Mouse (Mus musculus): ENCODE measurements around the gene Arhgef17. TPM values are rescaled to one million over a fixed set of nuclear protein-coding genes. Genes with fewer than 3 reads are reported as not detected.
A peak's percentile ranks its signal among the peaks of the same experiment; 100 is the strongest.

Arhgef17 gene
- polyA plus RNA-seq, 1 experiment from 2014 or later: 14.6 TPM

DNA sequence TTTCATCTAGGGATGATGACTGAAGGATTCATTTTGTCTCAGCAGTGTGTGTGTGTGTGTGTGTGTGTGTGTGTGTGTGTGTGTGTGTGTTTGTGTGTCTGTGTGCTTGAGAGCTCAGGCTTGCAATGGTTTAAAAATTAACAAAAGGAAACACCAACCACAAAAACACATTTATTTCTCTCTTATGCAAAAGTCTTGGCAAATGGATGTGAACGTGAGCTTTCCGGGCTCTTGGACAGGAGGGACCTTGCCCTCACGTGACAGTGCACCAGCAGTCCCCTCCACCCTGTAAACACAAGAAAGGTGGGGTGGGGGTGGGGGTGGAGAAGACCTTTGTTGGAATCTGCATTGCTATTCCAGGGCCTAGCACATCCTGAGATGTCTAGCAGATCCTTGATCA, 5.6 kb upstream of the Arhgef17 start:
- no peak overlapping the region for H3K27ac ChIP-seq (replicated peaks)
- H3K4me2 ChIP-seq: no peak overlapping the region
- no peaks in the 10 kb centered on the region for H3K36me3 ChIP-seq
- 79% methylated on average over 3 of the region's 3 CpGs for WGBS
- no peak overlapping the region for H3K9ac ChIP-seq
- H3K9me3 ChIP-seq: no peaks in the 10 kb centered on the region
- no peak for ATAC-seq (ENCODE audit: low FRiP score, low read depth)
- no peak overlapping the region for H3K4me3 ChIP-seq
- peaks cover 6% of the 10 kb centered on the region for H3K4me1 ChIP-seq (replicated peaks)
- peaks cover 12% of the 10 kb centered on the region for H3K27me3 ChIP-seq

DNA sequence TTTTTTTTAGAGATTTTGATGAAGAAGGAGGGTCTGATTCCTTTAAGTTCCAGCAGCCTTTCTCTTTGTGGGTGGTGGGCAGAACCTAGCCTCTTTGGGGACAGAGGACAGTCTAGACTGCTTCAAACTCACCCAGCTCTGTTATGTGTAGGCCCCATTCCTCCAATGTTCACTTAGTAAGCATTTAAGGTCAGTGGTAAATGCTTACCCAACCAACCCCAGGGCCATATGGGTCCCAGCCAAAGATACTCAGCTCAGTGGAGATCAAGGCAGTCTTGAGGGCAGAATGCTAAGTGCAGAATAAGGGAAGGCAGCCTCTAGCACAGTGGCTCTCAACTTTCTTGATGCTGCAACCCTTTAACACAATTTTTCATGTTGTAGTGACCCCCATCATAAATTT, 1.6 kb upstream of the Arhgef17 start:
- Histone ChIP-seq H3K36me3 (no peaks in the 10 kb centered on the region), H3K27me3 (peaks cover 36% of the 10 kb centered on the region)
- ATAC-seq (ENCODE audit: low FRiP score, low read depth): no peak

DNA sequence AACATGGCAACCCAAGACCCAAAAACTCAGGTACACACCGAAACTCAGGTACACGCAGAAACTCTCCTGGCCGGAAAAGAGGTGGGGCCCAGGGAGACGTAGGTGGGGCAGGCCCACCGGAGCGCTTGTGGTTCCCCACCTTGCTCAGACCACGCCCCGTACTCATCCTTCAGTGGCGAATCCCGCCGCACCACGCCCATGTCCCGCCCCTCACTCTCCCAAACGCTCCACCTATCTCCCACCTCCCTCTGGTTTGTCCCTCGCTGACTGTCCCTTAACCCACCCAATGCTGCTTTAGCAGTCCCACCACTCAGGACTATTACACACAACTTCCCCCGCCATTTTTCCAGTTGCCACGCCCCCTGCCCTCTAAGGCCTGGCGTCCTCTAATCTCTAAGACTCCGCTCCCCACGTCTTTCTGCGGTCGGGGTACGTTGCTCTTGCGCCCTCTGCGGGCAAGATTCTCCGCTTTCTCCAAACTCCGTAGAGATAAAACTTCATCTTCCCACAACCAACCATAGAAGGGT, 637 bp upstream of the Arhgef17 start:
- no peaks in the 10 kb centered on the region for H3K9me3 ChIP-seq
- peaks cover 34% of the 10 kb centered on the region for H3K4me1 ChIP-seq (replicated peaks)
- H3K4me2 ChIP-seq: peak overlapping the region; percentile 87
- H3K9ac ChIP-seq: peak overlapping the region; percentile 27
- no peaks in the 10 kb centered on the region for H3K36me3 ChIP-seq
- under 1% methylated on average over 27 of the region's 27 CpGs for WGBS
- peak overlapping the region; percentile 50 for H3K4me3 ChIP-seq
- ATAC-seq (ENCODE audit: low FRiP score, low read depth): peak; percentile 86
- H3K27ac ChIP-seq (replicated peaks): peak overlapping the region; percentile 68
- peaks cover 42% of the 10 kb centered on the region for H3K27me3 ChIP-seq

More for the DNA sequence above, 1.6 kb upstream of the Arhgef17 start:
- no peak overlapping the region for H3K9ac ChIP-seq
- no peak overlapping the region for H3K27ac ChIP-seq (replicated peaks)
- no peak overlapping the region for H3K4me2 ChIP-seq
- peaks cover 26% of the 10 kb centered on the region for H3K4me1 ChIP-seq (replicated peaks)
- H3K9me3 ChIP-seq: no peaks in the 10 kb centered on the region
- no peak overlapping the region for H3K4me3 ChIP-seq

GRCm38 (mm10) chr7:100931316-100931925, 486 bp downstream of the Arhgef17 start:
- ATAC-seq (ENCODE audit: low FRiP score, low read depth): no peak; the same call in 1 of the 2 replicates
- Histone ChIP-seq H3K4me1 (replicated peaks) (peaks cover 42% of the 10 kb centered on the region), H3K4me3 (peak overlapping the region; percentile 50), H3K4me2 (peak overlapping the region; percentile 87), H3K36me3 (no peaks in the 10 kb centered on the region), H3K9ac (peak overlapping the region; percentile 27), H3K27me3 (peaks cover 42% of the 10 kb centered on the region), H3K27ac (replicated peaks) (peak overlapping the region; percentile 68), H3K9me3 (no peaks in the 10 kb centered on the region)
- under 1% methylated on average over 69 of the region's 73 CpGs for WGBS

GRCm38 (mm10) chr7:100930619-100931315, 1.1 kb downstream of the Arhgef17 start:
- H3K27ac ChIP-seq (replicated peaks): peak overlapping the region; percentile 68; the same call in 1 of the 2 replicates
- H3K4me1 ChIP-seq (replicated peaks): peaks cover 47% of the 10 kb centered on the region
- 5% methylated on average over 53 of the region's 53 CpGs for WGBS
- peak overlapping the region; percentile 87 for H3K4me2 ChIP-seq
- H3K27me3 ChIP-seq: peaks cover 42% of the 10 kb centered on the region
- H3K9me3 ChIP-seq: no peaks in the 10 kb centered on the region
- peak overlapping the region; percentile 50 for H3K4me3 ChIP-seq
- ATAC-seq (ENCODE audit: low FRiP score, low read depth): no peak
- H3K36me3 ChIP-seq: no peaks in the 10 kb centered on the region
- peak overlapping the region; percentile 27 for H3K9ac ChIP-seq

- H3K4me1 ChIP-seq (replicated peaks): peaks cover 53% of the 10 kb centered on the region
- H3K27ac ChIP-seq (replicated peaks): no peak overlapping the region
- no peak for ATAC-seq (ENCODE audit: low FRiP score, low read depth)
- H3K27me3 ChIP-seq: peaks cover 42% of the 10 kb centered on the region
- H3K4me3 ChIP-seq: peak overlapping the region; percentile 50
- H3K36me3 ChIP-seq: no peaks in the 10 kb centered on the region
- no peak overlapping the region for H3K9ac ChIP-seq
- H3K9me3 ChIP-seq: no peaks in the 10 kb centered on the region
- 80% methylated on average over 19 of the region's 19 CpGs for WGBS
- H3K4me2 ChIP-seq: peak overlapping the region; percentile 87
Measured at GRCm38 (mm10) chr7:100929639-100930303, 2.1 kb downstream of the Arhgef17 start.

DNA sequence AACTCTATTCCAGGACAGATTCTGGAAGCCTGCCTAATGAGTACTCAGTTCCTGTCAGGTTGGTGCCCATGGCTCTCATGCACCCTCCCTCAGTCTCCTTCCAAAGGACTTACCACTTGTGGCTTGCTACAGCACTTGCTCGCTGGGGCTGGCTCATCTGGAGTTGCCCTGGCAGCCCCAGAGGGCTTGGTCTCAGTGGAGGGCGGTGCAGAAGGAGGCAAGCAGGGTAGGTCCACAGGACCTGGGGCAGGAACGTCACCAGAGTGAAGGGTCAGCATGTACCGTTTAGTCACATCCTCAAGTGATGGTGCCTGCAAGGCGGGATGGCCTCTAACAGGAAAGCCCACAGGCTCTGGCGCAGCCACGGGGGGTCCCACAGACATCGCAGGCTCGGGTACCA, 3.5 kb downstream of the Arhgef17 start:
- Histone ChIP-seq H3K4me2 (peak overlapping the region; percentile 87), H3K9ac (no peak overlapping the region), H3K36me3 (no peaks in the 10 kb centered on the region), H3K27me3 (peaks cover 39% of the 10 kb centered on the region), H3K9me3 (no peaks in the 10 kb centered on the region), H3K27ac (replicated peaks) (no peak overlapping the region), H3K4me1 (replicated peaks) (peaks cover 62% of the 10 kb centered on the region), H3K4me3 (peak overlapping the region; percentile 9)
- no peak for ATAC-seq (ENCODE audit: low FRiP score, low read depth)
- 64% methylated on average over 9 of the region's 9 CpGs for WGBS

DNA sequence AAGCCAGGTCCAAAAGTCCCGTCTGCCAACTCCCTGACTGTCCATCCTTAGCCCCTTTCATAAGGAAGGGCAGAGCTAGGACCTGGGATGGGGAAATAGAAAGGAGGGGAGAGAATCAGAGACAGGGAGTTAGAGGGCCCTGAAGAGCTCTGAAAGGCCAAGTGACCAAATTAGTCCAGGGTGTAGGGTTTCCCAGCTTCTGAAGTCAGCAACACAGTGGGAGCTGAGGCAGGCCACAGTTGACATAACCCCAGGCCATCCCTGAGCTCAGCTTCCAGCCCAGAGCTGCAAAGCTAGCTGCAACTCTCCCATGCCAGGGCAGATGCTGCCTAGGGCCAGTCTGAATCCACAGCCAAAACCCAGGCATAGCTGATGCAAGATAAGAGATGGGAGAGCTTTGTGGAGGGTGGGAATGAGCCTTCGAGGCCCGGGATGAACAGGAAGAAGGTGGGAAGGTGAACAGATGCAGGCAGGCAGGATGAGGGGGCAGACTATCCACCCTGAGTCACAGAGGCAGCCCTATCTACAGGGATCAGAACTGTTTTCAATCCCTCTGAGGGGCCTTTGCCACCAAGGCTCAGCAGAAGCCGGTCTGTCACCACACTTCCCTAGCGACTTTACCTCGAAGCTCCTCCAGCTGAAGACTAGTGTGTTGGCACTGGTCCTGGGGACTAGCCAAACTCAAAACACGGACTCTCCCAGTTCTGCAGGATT, 4.5 kb downstream of the Arhgef17 start:
- Histone ChIP-seq H3K4me1 (replicated peaks) (peaks cover 66% of the 10 kb centered on the region), H3K4me3 (peak overlapping the region; percentile 17), H3K27ac (replicated peaks) (no peak overlapping the region), H3K9me3 (no peaks in the 10 kb centered on the region), H3K9ac (peak overlapping the region; percentile 7; the same call in 1 of the 2 replicates), H3K27me3 (peaks cover 30% of the 10 kb centered on the region), H3K4me2 (peak overlapping the region; percentile 87), H3K36me3 (no peaks in the 10 kb centered on the region)
- 34% methylated on average over 7 of the region's 7 CpGs for WGBS
- no peak for ATAC-seq (ENCODE audit: low FRiP score, low read depth)

DNA sequence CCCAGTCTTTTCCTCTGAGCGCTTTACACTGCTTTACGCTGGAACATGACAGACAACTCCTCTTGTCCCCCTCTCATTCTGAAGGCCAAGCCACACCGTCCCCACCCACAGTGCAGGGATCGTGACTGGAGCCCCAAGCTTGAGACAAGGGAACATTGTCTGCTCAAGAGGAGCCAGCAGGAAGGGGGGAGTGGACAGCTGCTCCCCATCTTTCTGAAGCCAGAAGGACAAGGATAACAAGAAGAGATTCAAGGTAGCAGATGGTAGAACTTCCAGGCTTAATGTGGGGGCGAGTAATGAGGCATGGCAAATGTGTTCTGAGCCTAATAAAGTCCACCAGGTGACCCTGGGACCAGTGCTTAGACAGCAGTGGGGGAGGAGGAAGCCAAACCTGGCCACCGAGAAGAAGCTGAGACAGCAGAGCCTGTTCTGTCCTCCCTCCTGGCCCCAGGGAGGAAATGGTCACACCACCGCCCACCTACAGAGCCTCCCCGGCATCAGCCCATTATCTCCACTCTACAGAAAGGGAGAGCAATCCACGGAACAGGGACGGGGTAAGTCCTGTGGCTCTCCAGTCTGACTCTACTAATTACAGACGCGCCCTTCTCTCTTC, 5.5 kb downstream of the Arhgef17 start:
- peak overlapping the region; percentile 87 for H3K4me2 ChIP-seq
- H3K36me3 ChIP-seq: no peaks in the 10 kb centered on the region
- H3K27ac ChIP-seq (replicated peaks): no peak overlapping the region
- H3K4me3 ChIP-seq: peak overlapping the region; percentile 17
- no peaks in the 10 kb centered on the region for H3K9me3 ChIP-seq
- no peak overlapping the region for H3K9ac ChIP-seq
- 34% methylated on average over 12 of the region's 12 CpGs for WGBS
- peaks cover 20% of the 10 kb centered on the region for H3K27me3 ChIP-seq
- H3K4me1 ChIP-seq (replicated peaks): peaks cover 57% of the 10 kb centered on the region
- ATAC-seq (ENCODE audit: low FRiP score, low read depth): no peak

DNA sequence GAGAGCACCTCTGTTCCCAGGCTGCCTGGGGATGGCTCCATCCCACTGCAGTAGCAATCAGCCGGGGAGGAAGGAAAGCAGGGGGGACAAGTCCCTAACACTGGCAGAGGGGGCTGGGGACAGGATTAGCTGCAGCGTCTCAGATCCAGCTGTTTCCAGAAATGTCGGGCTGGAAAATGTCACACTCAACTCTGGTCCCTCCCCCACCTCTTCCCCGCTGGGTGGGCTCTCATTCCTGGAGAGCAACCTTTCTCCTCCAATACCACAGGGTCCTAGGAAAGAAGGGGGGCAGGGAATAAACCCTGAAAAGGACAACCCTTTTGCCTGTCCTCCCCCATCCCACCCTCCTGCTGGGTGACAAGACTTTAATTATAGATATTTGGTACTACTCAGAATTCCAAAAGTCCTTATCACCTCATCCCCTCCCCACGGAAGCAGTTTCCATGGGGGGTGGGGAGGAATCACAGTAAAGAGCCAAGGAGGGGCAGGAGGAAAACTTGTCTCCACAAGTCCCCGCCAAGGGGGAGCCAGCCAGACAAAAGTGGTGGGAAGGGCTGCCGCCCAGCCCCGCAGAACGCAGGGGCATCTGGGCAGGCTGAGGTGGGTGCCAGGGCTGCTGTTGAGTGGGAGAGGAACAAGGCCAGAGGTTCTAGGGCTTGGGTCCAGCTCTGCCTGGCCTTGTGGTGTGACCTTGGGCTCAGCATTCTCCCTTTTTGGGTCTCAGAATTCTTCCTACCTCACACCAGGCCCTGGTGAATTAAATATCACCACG, 7.0 kb downstream of the Arhgef17 start:
- Histone ChIP-seq H3K36me3 (no peaks in the 10 kb centered on the region), H3K9me3 (no peaks in the 10 kb centered on the region), H3K4me2 (peak overlapping the region; percentile 87; the same call in 1 of the 2 replicates), H3K4me1 (replicated peaks) (peaks cover 52% of the 10 kb centered on the region), H3K27ac (replicated peaks) (no peak overlapping the region), H3K27me3 (peaks cover 7% of the 10 kb centered on the region), H3K9ac (no peak overlapping the region), H3K4me3 (no peak overlapping the region)
- 33% methylated on average over 10 of the region's 10 CpGs for WGBS
- ATAC-seq (ENCODE audit: low FRiP score, low read depth): no peak

DNA sequence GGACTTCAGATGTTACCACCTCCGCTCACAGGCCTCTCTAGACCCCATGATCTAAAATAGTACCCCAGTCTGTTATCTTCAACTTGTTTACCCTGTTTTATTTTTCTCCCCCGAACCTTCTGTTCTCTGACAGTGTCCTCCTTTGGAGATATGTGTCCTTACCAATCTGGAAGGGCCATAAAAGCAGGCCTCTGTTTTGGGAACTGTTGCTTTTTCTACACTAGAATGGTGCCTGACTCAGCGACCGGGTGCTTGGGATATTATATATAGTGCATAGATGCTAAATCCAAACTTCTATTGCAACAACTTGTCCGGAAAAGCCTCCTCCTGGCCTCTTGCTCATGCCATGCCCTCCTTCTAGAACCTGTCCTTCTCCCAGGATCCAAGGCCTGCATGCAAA, 7.7 kb downstream of the Arhgef17 start:
- WGBS: 95% methylated on average over 5 of the region's 5 CpGs
- no peak overlapping the region for H3K4me3 ChIP-seq
- no peaks in the 10 kb centered on the region for H3K36me3 ChIP-seq
- peaks cover 5% of the 10 kb centered on the region; the same call in 1 of the 2 replicates for H3K27me3 ChIP-seq
- H3K4me1 ChIP-seq (replicated peaks): peaks cover 57% of the 10 kb centered on the region
- no peak for ATAC-seq (ENCODE audit: low FRiP score, low read depth)
- peak overlapping the region; percentile 87; the same call in 1 of the 2 replicates for H3K4me2 ChIP-seq
- H3K9me3 ChIP-seq: no peaks in the 10 kb centered on the region
- H3K9ac ChIP-seq: no peak overlapping the region
- H3K27ac ChIP-seq (replicated peaks): no peak overlapping the region
